Mouse (Mus musculus) heart, postnatal 0 days (tissue): ENCODE data around the gene Sync.

Experiments
- CTCF ChIP-seq: IDR thresholded peaks from 2 replicates; pipeline ENCODE4 v1.5.1; 2016; ENCODE audit warnings: antibody characterized with exemption, control low read depth, low read depth
- EP300 ChIP-seq: IDR thresholded peaks from 2 replicates; pipeline ENCODE4 v1.6.1; 2016; ENCODE audit warnings: antibody characterized with exemption, low read depth

DNA sequence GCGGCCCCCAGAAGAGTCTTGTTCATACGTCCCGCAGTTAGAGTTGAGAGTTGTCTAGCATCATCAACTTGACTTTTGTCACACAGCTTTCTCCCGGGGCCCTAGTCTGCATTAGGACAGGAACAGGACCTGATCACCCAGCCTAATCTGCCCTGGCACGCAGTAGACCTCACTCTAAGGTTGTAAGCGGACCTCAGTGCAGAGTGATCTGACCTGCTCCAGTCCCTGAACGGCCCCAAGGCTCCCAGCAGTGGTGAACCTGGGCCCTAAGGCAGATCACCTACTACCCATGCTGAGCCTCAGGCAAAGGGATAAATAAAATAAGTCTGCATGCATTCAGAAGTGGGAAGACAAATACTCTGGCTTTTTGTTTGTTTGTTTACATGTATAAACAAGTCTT is 38.1 kb upstream of the Sync start:
- TF ChIP-seq EP300 (no peak), CTCF (no peak)
